Mouse (Mus musculus): ENCODE measurements around the gene Abracl. TPM values are rescaled to one million over a fixed set of nuclear protein-coding genes. Genes with fewer than 3 reads are reported as not detected.

Abracl gene
- polyA plus RNA-seq (2015; fragmentation: Nextera tagmentation; extraction: Ambion mirVana), result 99.0 and 103 TPM in 2 replicates

- peak within 1 kb of the TSS; percentile 96 for H3K27ac ChIP-seq (replicated peaks)
- peak; percentile 96 for ATAC-seq (ENCODE audit: low read depth)
Observed at GRCm38 (mm10) chr10:18022741-18023347, at the start of gene Abracl. Gene Abracl, minus strand, starts transcription at chr10:18023288.

GRCm38 (mm10) chr10:18072871-18073270 is 49.8 kb upstream of the Abracl start:
- H3K27ac ChIP-seq (replicated peaks), result no peak overlapping the region
- no peaks in the 10 kb centered on the region for H3K9me3 ChIP-seq
- H3K9ac ChIP-seq, result no peak overlapping the region
- no peak for ATAC-seq (ENCODE audit: low read depth)
- peaks cover 32% of the 10 kb centered on the region for H3K4me1 ChIP-seq (replicated peaks)
- H3K27me3 ChIP-seq, result no peaks in the 10 kb centered on the region
- WGBS, result 80% methylated on average over 3 of the region's 3 CpGs
- H3K36me3 ChIP-seq, result no peaks in the 10 kb centered on the region
- H3K4me3 ChIP-seq, result no peak overlapping the region
- H3K4me2 ChIP-seq, result no peak overlapping the region

More at GRCm38 (mm10) chr10:18022741-18023347, at the start of gene Abracl:
- Histone ChIP-seq H3K27me3 (no peaks in the 10 kb centered on the region), H3K9ac (peak within 1 kb of the TSS; percentile 89), H3K36me3 (peaks cover 8% of the 10 kb centered on the region), H3K9me3 (no peaks in the 10 kb centered on the region), H3K4me3 (peak within 1 kb of the TSS; percentile 82), H3K4me1 (replicated peaks) (peaks cover 24% of the 10 kb centered on the region), H3K4me2 (peak within 1 kb of the TSS; percentile 66)
- 1% methylated on average over 37 of the region's 37 CpGs for WGBS

DNA sequence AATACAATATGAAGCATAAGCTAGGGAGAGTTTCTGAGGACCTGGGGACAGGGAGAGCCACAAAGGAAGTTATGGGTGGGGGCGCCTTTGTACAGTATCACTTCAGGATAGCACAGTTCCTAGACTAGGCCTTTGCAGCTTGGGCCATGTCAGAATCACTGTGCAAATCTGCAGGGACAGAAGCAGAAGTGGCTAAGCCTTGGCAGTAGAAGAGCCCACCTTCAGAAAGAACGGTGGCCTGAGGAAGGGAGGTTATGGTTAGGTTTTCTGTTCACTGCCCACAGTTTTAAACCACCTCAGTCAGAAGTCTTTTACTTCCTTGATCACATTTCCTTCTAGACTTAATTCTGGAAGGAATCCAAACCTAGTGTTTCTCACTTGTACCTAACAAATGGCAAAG is 47.5 kb upstream of the Abracl start:
- no peaks in the 10 kb centered on the region for H3K36me3 ChIP-seq
- H3K4me3 ChIP-seq, result no peak overlapping the region
- WGBS, result 92% methylated on average over 2 of the region's 2 CpGs
- H3K4me1 ChIP-seq (replicated peaks), result peaks cover 36% of the 10 kb centered on the region
- peak overlapping the region; percentile 42; the same call in 1 of the 2 replicates for H3K27ac ChIP-seq (replicated peaks)
- no peaks in the 10 kb centered on the region for H3K27me3 ChIP-seq
- no peak overlapping the region for H3K4me2 ChIP-seq
- no peak overlapping the region for H3K9ac ChIP-seq
- no peak for ATAC-seq (ENCODE audit: low read depth)
- no peaks in the 10 kb centered on the region for H3K9me3 ChIP-seq

- ATAC-seq (ENCODE audit: low read depth), result no peak
- WGBS, result 77% methylated on average over 3 of the region's 3 CpGs
Observed at GRCm38 (mm10) chr10:18070144-18070543, 47.1 kb upstream of the Abracl start.

DNA sequence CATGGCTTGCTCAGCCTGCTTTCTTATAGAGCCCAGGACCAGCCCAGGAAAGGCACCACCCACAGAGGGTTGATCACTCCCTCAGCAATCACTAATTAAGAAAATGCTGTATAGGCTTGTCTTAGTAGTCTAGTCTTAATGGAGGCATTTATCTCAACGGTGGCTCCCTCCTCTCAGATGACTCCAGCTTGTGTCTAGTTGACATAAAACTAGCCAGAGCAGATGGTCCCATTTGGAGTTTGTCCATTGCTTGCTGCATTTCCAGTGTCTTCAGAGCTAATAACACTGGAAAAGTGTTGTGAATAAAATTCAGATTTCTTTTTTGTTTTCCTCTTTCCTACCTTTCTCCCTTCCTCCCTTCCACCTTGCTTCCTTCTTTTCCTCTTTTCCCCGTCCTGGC is 46.5 kb upstream of the Abracl start:
- WGBS, result 66% methylated on average over 2 of the region's 2 CpGs
- Histone ChIP-seq H3K27ac (replicated peaks) (0 out of 2 replicates have a peak overlapping the region, but pooled peaks have one; percentile 40), H3K4me2 (no peak overlapping the region), H3K36me3 (no peaks in the 10 kb centered on the region), H3K4me1 (replicated peaks) (peaks cover 41% of the 10 kb centered on the region), H3K27me3 (no peaks in the 10 kb centered on the region), H3K4me3 (no peak overlapping the region), H3K9me3 (no peaks in the 10 kb centered on the region), H3K9ac (no peak overlapping the region)
- no peak for ATAC-seq (ENCODE audit: low read depth)

More at GRCm38 (mm10) chr10:18070144-18070543, 47.1 kb upstream of the Abracl start:
- H3K9me3 ChIP-seq, result no peaks in the 10 kb centered on the region
- peaks cover 36% of the 10 kb centered on the region for H3K4me1 ChIP-seq (replicated peaks)
- no peak overlapping the region for H3K9ac ChIP-seq
- no peak overlapping the region for H3K4me2 ChIP-seq
- no peaks in the 10 kb centered on the region for H3K27me3 ChIP-seq
- no peaks in the 10 kb centered on the region for H3K36me3 ChIP-seq
- H3K27ac ChIP-seq (replicated peaks), result peak overlapping the region; percentile 42; the same call in 1 of the 2 replicates
- no peak overlapping the region for H3K4me3 ChIP-seq

DNA sequence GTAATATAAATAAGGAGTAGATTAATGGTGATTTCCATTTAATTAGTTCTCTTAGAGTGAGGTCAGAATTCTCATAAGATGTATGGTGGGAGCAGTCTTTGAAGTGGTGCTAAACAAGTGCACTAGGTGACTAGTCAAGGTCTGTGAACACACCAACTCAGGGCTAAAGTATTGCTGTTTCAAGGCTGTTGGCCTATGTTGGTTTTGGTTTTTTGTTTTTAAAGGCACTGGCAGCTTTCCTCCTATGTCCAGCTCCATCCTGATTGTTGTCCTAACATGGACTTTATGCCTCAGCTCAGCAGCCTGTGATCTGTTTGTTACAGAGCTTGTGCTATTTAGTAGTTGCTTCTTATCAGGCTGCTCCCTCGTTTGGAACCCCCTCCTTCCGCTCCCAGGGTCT is 45.8 kb upstream of the Abracl start:
- Histone ChIP-seq H3K9me3 (no peaks in the 10 kb centered on the region), H3K27ac (replicated peaks) (no peak overlapping the region), H3K9ac (no peak overlapping the region), H3K4me2 (no peak overlapping the region), H3K27me3 (no peaks in the 10 kb centered on the region), H3K4me1 (replicated peaks) (peaks cover 41% of the 10 kb centered on the region), H3K36me3 (no peaks in the 10 kb centered on the region), H3K4me3 (no peak overlapping the region)
- ATAC-seq (ENCODE audit: low read depth), result no peak
- 81% methylated on average over 2 of the region's 2 CpGs for WGBS

DNA sequence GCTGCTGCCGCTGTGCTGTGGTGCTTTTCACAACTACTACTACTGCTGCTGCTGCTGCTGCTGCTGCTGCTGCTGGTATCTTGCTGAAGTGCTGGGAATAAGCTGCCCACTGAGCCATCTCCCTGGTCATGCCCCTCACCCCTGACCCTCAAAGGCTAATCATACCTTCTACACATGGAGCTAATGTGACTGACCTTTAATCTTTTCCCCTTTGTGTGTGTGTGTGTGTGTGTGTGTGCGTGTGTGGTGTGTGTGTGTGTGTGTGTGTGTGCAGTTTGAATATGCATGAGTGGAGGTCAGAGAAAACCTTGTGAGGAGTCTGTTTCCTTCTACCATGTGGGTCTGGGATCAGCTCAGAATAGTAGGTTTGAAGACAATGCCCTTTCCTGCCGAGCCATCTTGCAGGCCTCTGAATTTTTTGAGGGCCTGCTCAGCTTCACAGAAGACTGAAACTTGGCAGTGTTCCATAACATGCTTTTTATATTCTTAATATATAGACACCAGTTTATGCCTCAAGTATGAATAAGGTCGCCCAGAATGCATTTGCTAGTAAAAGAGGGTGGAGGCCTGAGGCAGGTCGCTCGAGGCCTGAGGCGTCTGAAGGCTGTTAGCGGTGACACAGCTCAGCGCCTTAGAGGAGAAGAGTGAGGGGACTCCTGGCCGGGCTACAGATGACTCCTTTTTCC is 44.8 kb upstream of the Abracl start:
- no peak overlapping the region for H3K4me2 ChIP-seq
- no peaks in the 10 kb centered on the region for H3K9me3 ChIP-seq
- H3K4me3 ChIP-seq, result no peak overlapping the region
- no peaks in the 10 kb centered on the region for H3K27me3 ChIP-seq
- 69% methylated on average over 10 of the region's 10 CpGs for WGBS
- no peak overlapping the region for H3K9ac ChIP-seq
- H3K36me3 ChIP-seq, result no peaks in the 10 kb centered on the region
- H3K4me1 ChIP-seq (replicated peaks), result peaks cover 35% of the 10 kb centered on the region
- H3K27ac ChIP-seq (replicated peaks), result peak overlapping the region; percentile 38; the same call in 1 of the 2 replicates
- peak; percentile 60 for ATAC-seq (ENCODE audit: low read depth)

DNA sequence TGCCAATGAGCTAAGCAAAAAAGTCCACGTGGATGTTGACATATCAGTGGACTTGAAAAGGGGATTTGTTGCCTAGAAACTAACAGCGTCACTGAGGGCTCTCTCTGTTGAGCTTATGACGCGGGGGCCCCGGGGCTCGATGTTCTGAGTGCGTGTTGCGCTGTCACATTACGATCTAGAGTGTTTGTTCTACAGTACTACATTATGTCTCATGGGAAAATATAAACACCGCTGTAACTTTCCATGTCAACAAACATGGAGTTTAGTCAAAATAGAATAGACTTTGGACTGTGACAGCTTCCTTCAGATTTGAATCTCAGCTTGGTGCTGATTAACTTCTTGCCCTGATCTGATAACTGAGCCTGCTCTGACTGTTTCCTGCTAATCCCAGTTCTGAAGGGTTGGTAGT is 42.9 kb upstream of the Abracl start:
- no peaks in the 10 kb centered on the region for H3K27me3 ChIP-seq
- 91% methylated on average over 10 of the region's 10 CpGs for WGBS
- ATAC-seq (ENCODE audit: low read depth), result no peak
- H3K4me1 ChIP-seq (replicated peaks), result peaks cover 35% of the 10 kb centered on the region
- H3K27ac ChIP-seq (replicated peaks), result no peak overlapping the region
- H3K4me3 ChIP-seq, result no peak overlapping the region
- H3K9me3 ChIP-seq, result no peaks in the 10 kb centered on the region
- H3K36me3 ChIP-seq, result no peaks in the 10 kb centered on the region
- no peak overlapping the region for H3K4me2 ChIP-seq
- no peak overlapping the region for H3K9ac ChIP-seq

- H3K4me3 ChIP-seq, result no peak overlapping the region
- no peak overlapping the region for H3K4me2 ChIP-seq
- no peaks in the 10 kb centered on the region for H3K27me3 ChIP-seq
- H3K9ac ChIP-seq, result no peak overlapping the region
- H3K36me3 ChIP-seq, result no peaks in the 10 kb centered on the region
- 77% methylated on average over 7 of the region's 7 CpGs for WGBS
- no peak overlapping the region for H3K27ac ChIP-seq (replicated peaks)
- H3K4me1 ChIP-seq (replicated peaks), result peaks cover 25% of the 10 kb centered on the region
- ATAC-seq (ENCODE audit: low read depth), result no peak
- no peaks in the 10 kb centered on the region for H3K9me3 ChIP-seq
Observed at GRCm38 (mm10) chr10:18064606-18065228, 41.6 kb upstream of the Abracl start.

GRCm38 (mm10) chr10:18061533-18061932 is 38.4 kb upstream of the Abracl start:
- Histone ChIP-seq H3K27me3 (no peaks in the 10 kb centered on the region), H3K36me3 (no peaks in the 10 kb centered on the region), H3K4me3 (no peak overlapping the region), H3K9ac (no peak overlapping the region), H3K4me1 (replicated peaks) (peaks cover 35% of the 10 kb centered on the region), H3K9me3 (no peaks in the 10 kb centered on the region), H3K27ac (replicated peaks) (no peak overlapping the region), H3K4me2 (no peak overlapping the region)
- no peak for ATAC-seq (ENCODE audit: low read depth)
- WGBS, result 92% methylated on average over 4 of the region's 4 CpGs

- Histone ChIP-seq H3K4me2 (no peak overlapping the region), H3K27ac (replicated peaks) (no peak overlapping the region), H3K9ac (no peak overlapping the region), H3K9me3 (no peaks in the 10 kb centered on the region), H3K4me3 (no peak overlapping the region), H3K27me3 (no peaks in the 10 kb centered on the region), H3K36me3 (no peaks in the 10 kb centered on the region), H3K4me1 (replicated peaks) (peaks cover 37% of the 10 kb centered on the region)
- 90% methylated on average over 2 of the region's 2 CpGs for WGBS
- no peak for ATAC-seq (ENCODE audit: low read depth)
Observed at GRCm38 (mm10) chr10:18060778-18061177, 37.7 kb upstream of the Abracl start.

DNA sequence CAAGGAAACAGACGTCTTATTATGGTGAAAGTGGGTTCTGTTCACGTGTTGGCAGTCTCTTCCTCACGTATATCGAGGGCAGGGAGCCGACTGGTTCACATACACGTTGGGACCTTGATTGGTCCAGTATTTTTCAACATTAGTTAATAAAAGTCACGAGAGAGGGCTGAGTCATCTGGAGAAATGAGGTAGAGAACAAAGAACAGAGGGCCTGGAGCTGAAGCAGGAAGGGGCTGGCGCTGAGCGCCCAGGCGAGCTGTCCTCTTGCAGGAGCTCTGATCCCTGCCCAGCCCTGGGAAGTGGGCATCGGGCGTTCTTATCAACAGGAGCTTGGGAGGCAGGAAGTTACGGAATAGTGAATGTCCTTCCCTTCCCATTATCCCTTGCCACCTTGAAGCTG is 36.7 kb upstream of the Abracl start:
- Histone ChIP-seq H3K4me1 (replicated peaks) (peaks cover 34% of the 10 kb centered on the region), H3K9me3 (no peaks in the 10 kb centered on the region), H3K36me3 (no peaks in the 10 kb centered on the region), H3K9ac (no peak overlapping the region), H3K27ac (replicated peaks) (no peak overlapping the region), H3K4me2 (no peak overlapping the region), H3K27me3 (no peaks in the 10 kb centered on the region), H3K4me3 (no peak overlapping the region)
- 87% methylated on average over 13 of the region's 13 CpGs for WGBS
- no peak for ATAC-seq (ENCODE audit: low read depth)

Data from neural tube, embryonic 13.5 days (tissue).